Mouse (Mus musculus): ENCODE results near the gene B3galt4. TPM values are rescaled to one million over a fixed set of nuclear protein-coding genes. Genes with fewer than 3 reads are reported as not detected.

The B3galt4 gene
- polyA plus RNA-seq, 1 experiment = 4.1 TPM

DNA sequence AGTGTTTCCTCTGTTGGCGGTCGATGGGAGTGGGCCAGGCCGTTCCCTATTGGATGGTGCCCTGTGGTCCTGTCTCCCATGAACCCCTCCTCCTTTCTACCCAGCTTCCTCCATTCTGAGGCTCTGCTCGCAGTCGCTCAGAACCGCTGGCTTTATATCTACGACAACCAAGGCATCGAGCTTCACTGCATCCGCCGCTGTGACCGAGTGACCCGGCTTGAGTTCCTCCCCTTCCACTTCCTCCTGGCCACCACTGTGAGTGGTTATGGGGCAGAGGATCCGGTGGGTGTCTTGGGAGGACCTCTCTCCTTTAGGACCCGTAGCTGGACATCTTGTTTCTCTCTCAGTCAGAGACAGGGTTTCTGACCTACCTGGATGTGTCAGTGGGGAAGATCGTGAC lies 7.8 kb downstream of the B3galt4 start:
- TF ChIP-seq POLR2A (IDR thresholded peaks at IDR 0.05; ENCODE audit: borderline replicate concordance, control insufficient read depth, low read depth, low read length) (no peak), CTCF (IDR thresholded peaks at IDR 0.05; ENCODE audit: control insufficient read depth, insufficient read depth, low read length) (no peak)
- peaks cover 5% of the 10 kb centered on the region; the same call in 1 of the 2 replicates for H3K4me1 ChIP-seq (ENCODE audit: control insufficient read depth, insufficient read depth, low read length)
- 87% methylated on average over 15 of the region's 15 CpGs for WGBS
- no peak overlapping the region for H3K4me3 ChIP-seq (replicated peaks; ENCODE audit: control insufficient read depth, low read depth, low read length)
- no peak overlapping the region for H3K27ac ChIP-seq (ENCODE audit: control insufficient read depth, insufficient read depth, low read depth, low read length, poor library complexity)

GRCm38 (mm10) chr17:33941381-33941780 lies 9.9 kb downstream of the B3galt4 start:
- Histone ChIP-seq H3K27ac (ENCODE audit: control insufficient read depth, insufficient read depth, low read depth, low read length, poor library complexity) (no peak overlapping the region; the same call in 1 of the 2 replicates), H3K4me1 (ENCODE audit: control insufficient read depth, insufficient read depth, low read length) (no peaks in the 10 kb centered on the region; the same call in 1 of the 2 replicates), H3K4me3 (replicated peaks; ENCODE audit: control insufficient read depth, low read depth, low read length) (peak overlapping the region; percentile 97)
- 38% methylated on average over 19 of the region's 19 CpGs for WGBS
- no peak for TF ChIP-seq POLR2A (IDR thresholded peaks at IDR 0.05; ENCODE audit: borderline replicate concordance, control insufficient read depth, low read depth, low read length)
- no peak for TF ChIP-seq CTCF (IDR thresholded peaks at IDR 0.05; ENCODE audit: control insufficient read depth, insufficient read depth, low read length)

DNA sequence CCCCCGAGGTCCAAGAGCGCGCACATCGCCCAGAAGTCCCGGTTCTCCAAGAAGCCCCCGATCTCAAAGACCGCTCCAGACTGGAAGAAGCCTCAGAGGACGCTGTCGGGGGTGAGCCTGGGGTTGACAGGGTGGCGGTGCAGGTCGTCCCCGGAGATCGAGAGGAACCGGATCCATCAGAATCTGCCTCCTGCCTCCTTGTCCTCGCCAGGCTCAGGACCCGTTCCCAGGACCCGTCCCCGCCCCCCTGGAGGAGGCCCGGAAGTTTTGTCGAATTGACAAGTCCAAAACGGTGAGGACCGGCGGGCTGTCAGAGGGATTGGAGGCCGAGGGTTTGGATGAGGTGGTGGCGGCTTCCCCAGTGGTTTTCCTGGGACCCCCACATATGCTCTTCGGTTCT lies 10.3 kb downstream of the B3galt4 start:
- Histone ChIP-seq H3K4me3 (replicated peaks; ENCODE audit: control insufficient read depth, low read depth, low read length) (peak overlapping the region; percentile 97), H3K4me1 (ENCODE audit: control insufficient read depth, insufficient read depth, low read length) (no peaks in the 10 kb centered on the region; the same call in 1 of the 2 replicates), H3K27ac (ENCODE audit: control insufficient read depth, insufficient read depth, low read depth, low read length, poor library complexity) (no peak overlapping the region; the same call in 1 of the 2 replicates)
- 1% methylated on average over 26 of the region's 26 CpGs for WGBS
- TF ChIP-seq POLR2A (IDR thresholded peaks at IDR 0.05; ENCODE audit: borderline replicate concordance, control insufficient read depth, low read depth, low read length) = no peak
- TF ChIP-seq CTCF (IDR thresholded peaks at IDR 0.05; ENCODE audit: control insufficient read depth, insufficient read depth, low read length) = no peak

DNA sequence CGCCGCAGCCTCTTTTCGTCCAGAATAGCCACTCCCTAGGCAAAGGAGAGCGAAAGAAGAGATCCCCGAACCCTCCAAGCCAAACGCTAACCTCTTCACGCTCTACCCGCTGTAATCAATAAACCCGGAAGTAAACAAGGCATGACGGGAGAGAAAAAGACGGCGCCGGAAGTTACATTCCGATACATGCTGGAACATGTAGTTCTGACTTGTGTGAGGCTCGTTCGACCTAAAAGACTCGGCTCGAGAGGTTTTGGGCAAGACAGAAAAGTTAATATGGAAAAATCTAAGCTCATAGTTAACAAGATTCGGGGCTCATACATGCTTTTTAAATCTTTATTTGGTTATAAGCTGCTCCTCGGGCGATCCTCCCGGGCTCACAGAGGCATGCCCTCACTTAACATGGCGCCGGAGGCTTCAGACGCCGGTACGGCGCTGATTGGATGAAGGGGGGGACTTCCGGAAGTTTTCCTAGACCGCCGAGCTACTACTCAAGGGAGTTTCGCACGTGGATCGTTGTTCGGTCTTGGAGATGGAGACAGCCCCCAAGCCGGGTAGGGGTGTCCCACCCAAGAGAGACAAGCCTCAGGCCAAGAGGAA lies 11.0 kb downstream of the B3galt4 start, which contains the start of the genes Pfdn6 and Wdr46:
Pfdn6 (minus strand) TSS at position 138 of the 600 bp plus-strand sequence.
Wdr46 (plus strand) TSS at position 455 of the 600 bp plus-strand sequence.
- WGBS = under 1% methylated on average over 36 of the region's 36 CpGs
- no peaks in the 10 kb centered on the region; the same call in 1 of the 2 replicates for H3K4me1 ChIP-seq (ENCODE audit: control insufficient read depth, insufficient read depth, low read length)
- H3K27ac ChIP-seq (ENCODE audit: control insufficient read depth, insufficient read depth, low read depth, low read length, poor library complexity) = peak within 1 kb of the TSS; percentile 7
- H3K4me3 ChIP-seq (replicated peaks; ENCODE audit: control insufficient read depth, low read depth, low read length) = peak within 1 kb of the TSS; percentile 97
- TF ChIP-seq POLR2A (IDR thresholded peaks at IDR 0.05; ENCODE audit: borderline replicate concordance, control insufficient read depth, low read depth, low read length) (no peak), CTCF (IDR thresholded peaks at IDR 0.05; ENCODE audit: control insufficient read depth, insufficient read depth, low read length) (no peak)

DNA sequence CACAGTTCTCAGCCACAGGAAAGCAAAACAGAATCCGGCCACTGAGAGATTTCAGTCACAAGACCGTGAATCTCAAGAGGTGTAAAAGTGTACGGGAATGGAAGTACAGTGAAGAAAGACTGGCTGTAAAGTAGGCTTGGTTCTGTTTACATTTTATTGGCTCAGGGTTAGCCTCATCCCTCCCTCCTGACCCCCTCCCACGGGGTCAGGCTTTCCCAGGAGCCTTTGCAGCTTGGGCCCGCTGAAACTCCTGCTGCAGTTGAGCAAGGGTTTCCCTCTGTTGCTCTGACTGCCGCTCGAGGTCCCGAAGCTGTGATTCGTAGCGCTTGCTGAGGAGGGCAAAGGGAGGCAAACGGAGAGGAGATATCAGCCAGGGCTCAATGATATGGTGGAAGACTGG lies 12.5 kb downstream of the B3galt4 start:
- TF ChIP-seq POLR2A (IDR thresholded peaks at IDR 0.05; ENCODE audit: borderline replicate concordance, control insufficient read depth, low read depth, low read length) = no peak
- TF ChIP-seq CTCF (IDR thresholded peaks at IDR 0.05; ENCODE audit: control insufficient read depth, insufficient read depth, low read length) = no peak
- WGBS = 67% methylated on average over 11 of the region's 11 CpGs
- Histone ChIP-seq H3K4me1 (ENCODE audit: control insufficient read depth, insufficient read depth, low read length) (no peaks in the 10 kb centered on the region; the same call in 1 of the 2 replicates), H3K27ac (ENCODE audit: control insufficient read depth, insufficient read depth, low read depth, low read length, poor library complexity) (no peak overlapping the region), H3K4me3 (replicated peaks; ENCODE audit: control insufficient read depth, low read depth, low read length) (no peak overlapping the region)

GRCm38 (mm10) chr17:33936993-33937392 lies 14.3 kb downstream of the B3galt4 start:
- H3K27ac ChIP-seq (ENCODE audit: control insufficient read depth, insufficient read depth, low read depth, low read length, poor library complexity) = no peak overlapping the region; the same call in 1 of the 2 replicates
- H3K4me3 ChIP-seq (replicated peaks; ENCODE audit: control insufficient read depth, low read depth, low read length) = no peak overlapping the region
- no peaks in the 10 kb centered on the region; the same call in 1 of the 2 replicates for H3K4me1 ChIP-seq (ENCODE audit: control insufficient read depth, insufficient read depth, low read length)
- WGBS = 90% methylated on average over 15 of the region's 15 CpGs
- TF ChIP-seq CTCF (IDR thresholded peaks at IDR 0.05; ENCODE audit: control insufficient read depth, insufficient read depth, low read length) = no peak
- TF ChIP-seq POLR2A (IDR thresholded peaks at IDR 0.05; ENCODE audit: borderline replicate concordance, control insufficient read depth, low read depth, low read length) = no peak

DNA sequence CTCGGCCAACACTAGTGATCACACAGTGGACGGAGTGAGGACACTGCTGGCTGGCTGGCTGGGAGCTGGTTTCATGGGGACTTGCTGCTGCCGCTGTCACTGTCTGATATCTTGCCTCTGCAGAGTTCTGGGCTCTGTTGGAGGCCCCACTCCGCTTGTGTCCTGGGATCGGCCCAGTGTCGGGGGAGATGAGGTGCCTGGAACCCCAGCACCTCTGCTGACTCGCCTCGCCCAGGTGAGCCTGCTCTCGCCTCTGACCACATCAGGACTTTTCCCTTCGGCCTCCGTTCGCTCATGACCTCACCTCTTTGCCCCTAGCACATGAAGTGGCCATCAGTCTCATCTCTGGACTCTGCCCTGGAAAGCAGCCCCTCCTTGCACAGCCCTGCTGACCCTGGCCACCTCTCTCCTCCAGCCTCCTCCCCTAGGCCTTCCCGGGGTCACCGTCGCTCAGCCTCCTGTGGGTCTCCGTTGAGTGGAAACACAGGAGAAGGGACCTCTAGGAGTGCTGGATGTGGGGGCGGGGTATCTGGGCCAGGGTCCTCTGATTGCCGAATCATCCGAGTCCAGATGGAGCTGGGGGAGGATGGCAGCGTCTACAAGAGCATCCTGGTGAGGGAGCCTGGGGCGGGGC lies 15.7 kb downstream of the B3galt4 start:
- no peaks in the 10 kb centered on the region; the same call in 1 of the 2 replicates for H3K4me1 ChIP-seq (ENCODE audit: control insufficient read depth, insufficient read depth, low read length)
- 92% methylated on average over 21 of the region's 21 CpGs for WGBS
- TF ChIP-seq CTCF (IDR thresholded peaks at IDR 0.05; ENCODE audit: control insufficient read depth, insufficient read depth, low read length) (no peak), POLR2A (IDR thresholded peaks at IDR 0.05; ENCODE audit: borderline replicate concordance, control insufficient read depth, low read depth, low read length) (no peak)
- H3K27ac ChIP-seq (ENCODE audit: control insufficient read depth, insufficient read depth, low read depth, low read length, poor library complexity) = no peak overlapping the region
- H3K4me3 ChIP-seq (replicated peaks; ENCODE audit: control insufficient read depth, low read depth, low read length) = no peak overlapping the region

- 96% methylated on average over 15 of the region's 15 CpGs for WGBS
- TF ChIP-seq POLR2A (IDR thresholded peaks at IDR 0.05; ENCODE audit: borderline replicate concordance, control insufficient read depth, low read depth, low read length) = no peak
- no peak overlapping the region for H3K27ac ChIP-seq (ENCODE audit: control insufficient read depth, insufficient read depth, low read depth, low read length, poor library complexity)
These were observed 18.3 kb downstream of the B3galt4 start for GRCm38 (mm10) chr17:33932970-33933369.

More at GRCm38 (mm10) chr17:33932970-33933369, 18.3 kb downstream of the B3galt4 start:
- Histone ChIP-seq H3K4me1 (ENCODE audit: control insufficient read depth, insufficient read depth, low read length) (no peaks in the 10 kb centered on the region; the same call in 1 of the 2 replicates), H3K4me3 (replicated peaks; ENCODE audit: control insufficient read depth, low read depth, low read length) (no peak overlapping the region)
